Mouse (Mus musculus): ENCODE measurements around the gene Ipcef1.

GRCm38 (mm10) chr10:7033459-7033858, 18.8 kb downstream of the Ipcef1 start:
- no peak for TF ChIP-seq CTCF (IDR thresholded peaks at IDR 0.05; ENCODE audit: low read depth)
- TF ChIP-seq EP300 (optimal IDR thresholded peaks at IDR 0.05) = no peak
